ENCODE assay signal across 15 mouse cellular contexts in the genomic region with DNA sequence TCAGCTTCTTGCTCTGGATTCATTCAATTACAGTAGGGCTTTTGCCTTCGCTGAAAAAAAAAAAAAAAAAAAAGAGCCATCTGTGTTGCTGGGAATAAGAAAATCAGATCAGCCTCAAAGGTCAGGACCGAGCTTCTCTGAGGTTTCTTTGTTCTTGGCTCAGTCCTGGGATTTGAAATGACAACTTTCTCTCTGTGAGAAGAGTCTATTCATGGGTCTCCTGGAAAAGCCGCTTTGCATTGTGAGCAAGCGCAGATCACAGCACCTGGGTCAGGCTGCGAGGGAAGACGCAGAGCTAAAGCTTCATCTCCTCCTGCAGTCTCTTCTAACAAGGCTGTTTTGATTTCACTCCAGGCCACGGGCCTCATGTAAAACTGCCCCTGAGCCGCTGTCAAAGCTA.
DNase-seq lines count a peak whose midpoint lies in the region; ATAC-seq and TF ChIP-seq lines count a peak whose summit lies in the region.
"Had no signal": no experiment of that assay in that cellular context is flagged by ENCODE, and none has a peak within 500 bp of the region (broad histone marks: within the 10 kb centered on the region; RNA-seq: fewer than 3 reads in every experiment).

No protein-coding gene starts in this region.

- no peak for DNase-seq in heart, postnatal 25 days (ENCODE audit: low spot score)
- DNase-seq in embryo, embryonic 11 days: peak; percentile 40
- peak; percentile 35 for DNase-seq in hindbrain, embryonic 10.5 days (ENCODE audit: low spot score)
- DNase-seq in kidney, adult 11 months: no peak
- no peak for DNase-seq in thymus, adult 2 months
- DNase-seq in adrenal gland, postnatal 10 days: no peak
- DNase-seq: adrenal gland, postnatal 36 days; B cell, adult 2 months; cerebellum, postnatal 14 days; liver, embryonic 13.5 days; lung, postnatal 4 days had no signal

- no peaks in the 10 kb centered on the region for H3K27me3 ChIP-seq in heart, embryonic 13.5 days (replicated peaks)
- no peaks in the 10 kb centered on the region for H3K27me3 ChIP-seq in hindbrain, embryonic 10.5 days (ENCODE audit: insufficient read depth, poor library complexity, severe bottlenecking)
- H3K27me3 ChIP-seq in midbrain, embryonic 15.5 days (replicated peaks): no peaks in the 10 kb centered on the region; the same call in 1 of the 2 replicates
- H3K27me3 ChIP-seq in thymus, adult 2 months (ENCODE audit: control insufficient read depth, insufficient read depth, low read length): no peaks in the 10 kb centered on the region
- H3K27me3 ChIP-seq: kidney, embryonic 15.5 days; liver, embryonic 13.5 days; neural tube, embryonic 15.5 days had no signal

- H3K27ac ChIP-seq in heart, embryonic 13.5 days (replicated peaks): no peak overlapping the region
- peak overlapping the region; percentile 70 for H3K27ac ChIP-seq in hindbrain, embryonic 10.5 days
- peak overlapping the region; percentile 45; the same call in 1 of the 2 replicates for H3K27ac ChIP-seq in midbrain, embryonic 15.5 days
- no peak overlapping the region for H3K27ac ChIP-seq in thymus, adult 2 months (ENCODE audit: control insufficient read depth, insufficient read depth, low read length)
- H3K27ac ChIP-seq: kidney, embryonic 15.5 days; liver, embryonic 13.5 days; neural tube, embryonic 15.5 days had no signal

- intact Hi-C loops in heart, postnatal 25 days (cut with DNase I): no loop called here

- no peaks in the 10 kb centered on the region for H3K36me3 ChIP-seq in heart, embryonic 13.5 days
- H3K36me3 ChIP-seq in hindbrain, embryonic 10.5 days: no peaks in the 10 kb centered on the region
- no peaks in the 10 kb centered on the region for H3K36me3 ChIP-seq in midbrain, embryonic 15.5 days (replicated peaks)
- H3K36me3 ChIP-seq in thymus, adult 2 months (ENCODE audit: control insufficient read depth, insufficient read depth, low read length): no peaks in the 10 kb centered on the region
- H3K36me3 ChIP-seq: kidney, embryonic 15.5 days; liver, embryonic 13.5 days; neural tube, embryonic 15.5 days had no signal

- no peak for TF ChIP-seq POLR2A in thymus, adult 2 months (IDR thresholded peaks at IDR 0.05; ENCODE audit: control insufficient read depth, extremely low read depth, insufficient read depth, low read length, poor library complexity)

- 0 out of 2 replicates have a peak overlapping the region, but pooled peaks have one; percentile 16 for H3K4me2 ChIP-seq in heart, embryonic 13.5 days
- H3K4me2 ChIP-seq in midbrain, embryonic 15.5 days: peak overlapping the region; percentile 41
- H3K4me2 ChIP-seq: kidney, embryonic 15.5 days; liver, embryonic 13.5 days; neural tube, embryonic 15.5 days had no signal

- no peak overlapping the region for H3K9ac ChIP-seq in heart, embryonic 13.5 days
- H3K9ac ChIP-seq in midbrain, embryonic 15.5 days: no peak overlapping the region; the same call in 1 of the 2 replicates
- H3K9ac ChIP-seq: kidney, embryonic 15.5 days; liver, embryonic 13.5 days; neural tube, embryonic 15.5 days had no signal

- no peaks in the 10 kb centered on the region for H3K4me1 ChIP-seq in heart, embryonic 13.5 days
- peaks cover 5% of the 10 kb centered on the region; the same call in 1 of the 2 replicates for H3K4me1 ChIP-seq in hindbrain, embryonic 10.5 days (replicated peaks)
- H3K4me1 ChIP-seq in midbrain, embryonic 15.5 days: peaks cover 6% of the 10 kb centered on the region
- H3K4me1 ChIP-seq in thymus, adult 2 months (replicated peaks; ENCODE audit: control insufficient read depth, insufficient read depth, low read length): no peaks in the 10 kb centered on the region
- H3K4me1 ChIP-seq: kidney, embryonic 15.5 days; liver, embryonic 13.5 days; neural tube, embryonic 15.5 days had no signal

- no peaks in the 10 kb centered on the region for H3K9me3 ChIP-seq in heart, embryonic 13.5 days
- H3K9me3 ChIP-seq in hindbrain, embryonic 10.5 days: no peaks in the 10 kb centered on the region
- no peaks in the 10 kb centered on the region for H3K9me3 ChIP-seq in midbrain, embryonic 15.5 days
- H3K9me3 ChIP-seq: kidney, embryonic 15.5 days; liver, embryonic 13.5 days; neural tube, embryonic 15.5 days had no signal

- 42% methylated on average over 8 of the region's 8 CpGs for WGBS in heart, embryonic 13.5 days
- 35% methylated on average over 8 of the region's 8 CpGs for WGBS in hindbrain, embryonic 10.5 days
- 6% methylated on average over 8 of the region's 8 CpGs for WGBS in midbrain, embryonic 15.5 days
- 74% methylated on average over 8 of the region's 8 CpGs for WGBS in thymus, adult 2 months

- TF ChIP-seq CTCF in thymus, adult 2 months (IDR thresholded peaks at IDR 0.05; ENCODE audit: borderline replicate concordance, control insufficient read depth, extremely low read depth, insufficient read depth, low read length, poor library complexity): no peak

- no peak for ATAC-seq in heart, embryonic 13.5 days (ENCODE audit: extremely low read depth, insufficient number of reproducible peaks, low FRiP score, low TSS enrichment)
- peak; percentile 84 for ATAC-seq in midbrain, embryonic 15.5 days (replicated peaks)

- no peak overlapping the region for H3K4me3 ChIP-seq in heart, embryonic 13.5 days
- H3K4me3 ChIP-seq in hindbrain, embryonic 10.5 days: no peak overlapping the region; the same call in 1 of the 2 replicates
- peak overlapping the region; percentile 14; the same call in 1 of the 2 replicates for H3K4me3 ChIP-seq in midbrain, embryonic 15.5 days
- no peak overlapping the region for H3K4me3 ChIP-seq in thymus, adult 2 months (ENCODE audit: control insufficient read depth, insufficient read depth, low read length)
- H3K4me3 ChIP-seq: kidney, embryonic 15.5 days; liver, embryonic 13.5 days; neural tube, embryonic 15.5 days had no signal

Comparison
In these comparisons a context has a peak if more than half of its experiments do, and no peak if none do; other contexts are left out.
1. H3K27ac ChIP-seq: peak in hindbrain, embryonic 10.5 days (single experiment) and midbrain, embryonic 15.5 days (single experiment); none in heart, embryonic 13.5 days (single experiment) and thymus, adult 2 months (single experiment).
2. DNase-seq: peak in embryo, embryonic 11 days (single experiment) and hindbrain, embryonic 10.5 days (single experiment); none in heart, postnatal 25 days (single experiment), kidney, adult 11 months (single experiment), thymus, adult 2 months (single experiment) and adrenal gland, postnatal 10 days (single experiment).